Mouse (Mus musculus) right cerebral cortex, postnatal 4 days (tissue): ENCODE measurements around the gene Cep135.

Source experiments
- DNase-seq: peaks from one replicate; pipeline ENCODE4 v3.0.0-alpha.2; 2022

The Cep135 gene

DNA sequence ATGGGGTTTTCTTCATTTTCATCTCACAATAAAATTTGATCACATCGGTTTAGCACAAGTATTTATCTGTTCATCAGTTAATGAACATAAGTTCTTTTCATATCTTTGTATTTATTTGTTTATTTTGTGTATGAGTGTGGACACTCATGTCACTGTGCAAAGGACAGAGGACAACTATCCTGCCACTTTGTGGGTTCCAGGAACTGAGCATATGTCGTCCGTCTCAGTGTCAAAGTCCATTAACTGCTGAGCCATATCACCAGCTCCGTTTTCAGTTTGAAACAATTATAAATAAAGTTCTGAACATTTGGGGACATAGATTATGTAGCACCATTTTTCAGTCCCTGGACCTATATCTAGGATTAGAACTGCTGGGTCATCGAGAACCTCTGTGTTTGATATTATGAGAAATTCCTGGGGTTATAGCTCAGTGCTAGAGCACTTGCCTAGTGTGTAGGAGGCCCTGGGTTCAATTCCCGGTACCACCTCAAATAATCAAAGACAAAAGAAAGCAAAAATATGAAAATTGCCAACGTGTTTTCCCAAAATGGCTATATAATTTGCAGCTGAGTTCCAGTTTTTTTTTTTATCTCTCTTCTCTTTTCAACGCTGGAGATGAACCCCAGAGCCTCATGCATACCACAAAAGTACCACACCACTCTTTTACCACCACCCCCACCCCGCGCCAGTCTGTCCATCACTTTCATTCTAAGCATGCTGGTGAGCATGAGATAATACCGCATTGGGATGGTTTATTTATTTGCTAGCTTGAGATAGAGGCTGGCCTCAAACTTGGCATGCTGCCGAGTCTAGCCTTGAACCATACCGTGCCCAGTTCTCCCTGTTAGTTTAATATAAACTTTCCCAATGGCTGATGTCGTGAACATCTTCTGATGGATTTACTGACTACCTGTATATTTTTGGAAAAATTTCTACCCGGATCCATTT, 96.4 kb downstream of the Cep135 start:
- no peak for DNase-seq

DNA sequence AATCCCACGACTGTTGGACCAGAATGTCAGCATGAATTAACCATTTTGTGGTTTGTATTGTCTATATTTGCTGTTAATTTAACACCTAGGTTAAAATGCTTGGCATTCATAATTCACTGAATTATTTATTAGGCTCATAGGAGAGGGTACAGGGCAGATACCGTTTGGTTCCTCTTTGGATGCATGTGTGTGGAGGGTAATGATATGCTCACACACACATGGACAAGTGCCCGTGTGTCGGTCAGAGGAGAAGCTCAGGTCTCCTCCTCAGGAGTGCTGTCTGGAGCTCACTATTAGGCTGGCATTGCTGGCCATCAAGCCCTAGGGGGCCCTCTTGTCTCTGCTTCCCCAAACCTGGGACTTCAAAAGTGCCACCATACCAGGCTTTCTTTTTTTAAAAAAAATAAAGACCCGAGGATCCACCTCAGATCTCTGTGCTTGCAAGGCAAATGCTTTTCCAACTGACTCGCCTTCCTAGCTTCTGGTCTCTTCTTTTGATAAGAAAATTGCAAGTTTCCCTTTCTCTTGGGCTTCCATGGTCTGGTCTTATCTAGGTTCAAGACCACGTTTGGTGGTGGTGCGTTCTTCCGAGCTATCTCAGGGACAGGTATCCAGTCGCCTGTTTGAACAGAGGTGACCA, 99.6 kb downstream of the Cep135 start:
- DNase-seq = no peak

DNA sequence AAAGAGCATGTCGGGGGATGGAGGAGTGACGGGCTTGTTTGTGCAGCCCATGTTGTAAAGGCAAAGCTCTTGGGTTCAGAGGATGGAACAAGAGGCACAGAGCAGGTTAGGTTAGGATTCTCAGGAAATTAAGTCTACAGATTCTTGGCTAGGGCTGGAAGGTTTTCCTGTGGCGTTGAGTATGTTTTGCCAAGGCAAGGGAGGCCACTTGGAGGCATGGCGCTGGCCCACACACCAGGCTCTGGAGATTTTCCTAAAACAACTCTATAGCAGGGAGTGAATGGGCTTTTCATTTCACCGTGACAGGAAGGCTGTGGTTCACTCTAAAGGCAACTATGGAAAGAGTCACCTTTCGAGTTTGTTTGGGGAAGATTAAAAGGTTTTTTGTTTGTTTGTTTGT, 100.1 kb downstream of the Cep135 start:
- no peak for DNase-seq

DNA sequence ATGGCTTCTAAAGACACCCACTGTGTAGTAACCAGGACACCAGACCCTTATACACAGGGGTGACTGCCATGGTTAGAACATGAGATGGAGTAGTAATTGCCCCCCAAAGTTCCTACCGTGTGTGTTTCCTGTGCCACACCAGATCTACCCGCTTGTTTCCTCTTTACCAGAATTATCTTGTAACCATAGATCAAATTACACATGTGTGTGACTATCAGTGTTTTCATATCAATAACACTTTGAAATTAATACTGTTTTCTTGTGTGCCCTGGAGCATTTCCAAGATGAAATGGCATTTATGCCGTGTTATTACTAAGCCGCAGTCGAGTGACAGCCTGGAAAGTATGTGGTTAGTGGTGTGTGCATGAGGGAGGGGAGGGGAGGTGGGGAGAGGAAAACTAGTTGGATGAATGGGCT, 101.7 kb downstream of the Cep135 start:
- no peak for DNase-seq

DNA sequence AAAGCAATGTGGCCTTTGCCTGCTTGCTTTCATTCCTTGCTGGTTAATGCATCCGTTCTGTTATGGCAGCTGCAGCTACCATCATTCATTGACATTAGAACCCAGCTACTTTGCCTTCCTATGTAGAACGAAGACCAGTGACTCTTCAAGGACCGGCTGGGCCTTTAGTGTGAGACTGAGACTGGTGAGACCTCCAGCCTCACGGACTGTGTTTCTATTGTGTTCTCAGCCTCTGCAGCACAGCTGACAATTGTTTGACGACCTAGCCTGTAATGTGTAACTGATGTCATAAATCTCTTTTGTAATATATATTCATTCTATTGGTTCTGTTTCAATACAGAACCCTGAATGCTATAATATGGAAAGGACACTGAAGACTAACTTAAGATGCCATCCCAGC, 102.8 kb downstream of the Cep135 start:
- DNase-seq = no peak

DNA sequence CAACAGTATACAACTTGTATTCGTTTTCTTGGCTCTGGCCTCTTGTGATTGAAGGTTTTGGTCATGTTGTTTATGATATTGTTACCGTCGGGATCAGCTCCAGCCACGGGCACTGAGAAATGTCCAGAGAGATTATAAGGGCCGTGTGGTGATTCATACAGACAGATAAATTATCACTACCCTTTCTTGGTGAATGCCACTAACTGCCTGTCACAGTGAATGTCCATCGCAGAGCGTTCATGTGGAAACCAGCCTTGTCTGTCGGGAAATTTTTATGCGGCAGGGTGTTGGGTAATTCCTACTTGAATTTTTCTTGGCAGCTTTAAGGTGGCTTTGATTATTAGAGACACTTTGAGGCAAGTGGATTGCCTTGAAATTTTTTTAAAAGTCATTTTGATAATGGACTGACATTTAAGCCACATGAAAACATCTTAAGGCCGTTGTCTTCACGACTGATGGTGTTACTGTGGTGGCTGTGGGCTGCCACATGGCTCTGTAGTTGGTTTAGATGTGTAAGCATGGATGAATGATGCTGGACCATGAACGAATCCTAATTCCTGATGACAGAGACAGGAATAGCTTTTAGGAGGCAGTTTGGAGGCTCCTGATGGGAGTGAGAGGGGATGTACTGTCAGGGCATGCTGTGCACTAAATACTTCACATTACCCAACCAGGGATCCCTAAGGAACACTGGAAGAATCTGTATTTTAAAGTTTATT, 103.4 kb downstream of the Cep135 start:
- no peak for DNase-seq
